Mouse (Mus musculus): ENCODE results near the gene Ugt8a. TPM values are rescaled to one million over a fixed set of nuclear protein-coding genes. Genes with fewer than 3 reads are reported as not detected.

Ugt8a gene
- polyA plus RNA-seq, 1 experiment from 2014 or later, result 6.9 TPM

GRCm38 (mm10) chr3:125819741-125820140, 118.7 kb downstream of the Ugt8a start:
- Histone ChIP-seq H3K4me1 (ENCODE audit: control insufficient read depth, insufficient read depth, low read length) (no peaks in the 10 kb centered on the region), H3K9me3 (ENCODE audit: control insufficient read depth, low read length) (no peaks in the 10 kb centered on the region), H3K4me3 (ENCODE audit: low read depth, low read length) (no peak overlapping the region), H3K36me3 (ENCODE audit: control insufficient read depth, insufficient read depth, low read length) (no peaks in the 10 kb centered on the region), H3K9ac (replicated peaks; ENCODE audit: low read depth, low read length) (no peak overlapping the region), H3K4me2 (ENCODE audit: low read depth, low read length) (no peak overlapping the region), H3K27me3 (ENCODE audit: control insufficient read depth, insufficient read depth, low read length) (no peaks in the 10 kb centered on the region), H3K27ac (ENCODE audit: low read depth, low read length) (no peak overlapping the region)
- ATAC-seq (ENCODE audit: low read depth), result no peak
